Mouse (Mus musculus) small intestine, adult 2 months (tissue): ENCODE data around the gene AC124502.3. TPM values are rescaled to one million over a fixed set of nuclear protein-coding genes. Genes with fewer than 3 reads are reported as not detected.

ENCODE experiments used
- H3K27ac ChIP-seq: fragments of 200-500 bp; 2 replicates; pipeline ENCODE4 v1.5.1; 2012; ENCODE audit warnings: low read depth, low read length, control low read depth, inconsistent platforms; ENCODE audit not compliant: insufficient read depth
- H3K27me3 ChIP-seq: fragments of 200-500 bp; 2 replicates; pipeline ENCODE4 v1.6.1; 2012; ENCODE audit warnings: mild to moderate bottlenecking, moderate library complexity, low read length, inconsistent platforms; ENCODE audit not compliant: control insufficient read depth, insufficient read depth
- H3K36me3 ChIP-seq: fragments of 200-500 bp; 2 replicates; pipeline ENCODE4 v1.6.1; 2012; ENCODE audit warnings: mild to moderate bottlenecking, low read length, control low read depth, inconsistent platforms; ENCODE audit not compliant: control insufficient read depth, insufficient read depth
- H3K4me1 ChIP-seq: fragments of 200-500 bp; 2 replicates; pipeline ENCODE4 v1.6.1; 2012; ENCODE audit warnings: low read length, inconsistent platforms, mixed read lengths; ENCODE audit not compliant: control insufficient read depth, insufficient read depth, insufficient read length
- H3K4me3 ChIP-seq: fragments of 200-500 bp; 2 replicates; pipeline ENCODE4 v1.5.1; 2012; ENCODE audit warnings: low read depth, mild to moderate bottlenecking, control low read depth, inconsistent platforms, low read length, moderate library complexity
- CTCF ChIP-seq: fragments of 200-500 bp; IDR thresholded peaks from 2 replicates; pipeline ENCODE4 v1.5.1; 2012; ENCODE audit warnings: low read depth, mild to moderate bottlenecking, control low read depth, inconsistent platforms, low read length, moderate library complexity, mixed read lengths; ENCODE audit not compliant: insufficient replicate concordance, insufficient read length; ENCODE audit errors: extremely low read depth
- POLR2A ChIP-seq: fragments of 200-500 bp; IDR thresholded peaks from 2 replicates; pipeline ENCODE4 v1.6.1; 2012; ENCODE audit warnings: low read depth, mild to moderate bottlenecking, control low read depth, inconsistent platforms, low read length, moderate library complexity
- WGBS: fragments of 180-500 bp; shearing (Covaris S2); methylation state at CpG from one replicate; pipeline ENCODE4 v1.1.7; 2018; 5-methylcytosine and 5-hydroxymethylcytosine counted together
- polyA plus RNA-seq: library from polyadenylated mRNA; depleted of rRNA; stranded (reverse); fragments of >200 nt; gene quantifications from 2 replicates; pipeline ENCODE4 v1.2.3, GENCODE M21; 2012

Gene AC124502.3
- polyA plus RNA-seq, 1 experiment, result 1.2 TPM

DNA sequence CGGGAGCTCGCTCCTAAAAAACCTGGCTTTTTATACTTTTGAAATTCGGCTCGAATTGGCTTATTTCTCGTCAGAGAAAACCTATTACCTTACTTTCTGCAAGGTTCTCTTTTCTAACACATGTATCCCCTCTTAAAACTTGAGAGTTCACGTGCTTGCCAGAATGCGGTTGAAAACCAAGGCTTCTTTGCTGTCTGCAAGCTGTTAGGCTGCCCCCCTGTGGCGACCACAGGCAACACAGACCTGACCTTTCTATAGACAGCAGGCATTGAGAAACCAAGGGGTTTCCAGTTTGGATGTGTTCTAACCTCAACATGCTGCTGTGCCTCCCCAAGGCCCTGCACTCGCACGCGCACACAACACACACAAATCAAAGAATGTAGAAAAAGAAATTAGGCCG is 21.9 kb upstream of the AC124502.3 start:
- no peaks in the 10 kb centered on the region for H3K36me3 ChIP-seq
- no peak overlapping the region for H3K27ac ChIP-seq
- 20% methylated on average over 12 of the region's 12 CpGs for WGBS
- H3K27me3 ChIP-seq, result no peaks in the 10 kb centered on the region
- TF ChIP-seq POLR2A, result no peak
- peak; percentile 86; the same call in 1 of the 2 replicates for TF ChIP-seq CTCF
- no peak overlapping the region for H3K4me3 ChIP-seq
- H3K4me1 ChIP-seq, result no peaks in the 10 kb centered on the region

DNA sequence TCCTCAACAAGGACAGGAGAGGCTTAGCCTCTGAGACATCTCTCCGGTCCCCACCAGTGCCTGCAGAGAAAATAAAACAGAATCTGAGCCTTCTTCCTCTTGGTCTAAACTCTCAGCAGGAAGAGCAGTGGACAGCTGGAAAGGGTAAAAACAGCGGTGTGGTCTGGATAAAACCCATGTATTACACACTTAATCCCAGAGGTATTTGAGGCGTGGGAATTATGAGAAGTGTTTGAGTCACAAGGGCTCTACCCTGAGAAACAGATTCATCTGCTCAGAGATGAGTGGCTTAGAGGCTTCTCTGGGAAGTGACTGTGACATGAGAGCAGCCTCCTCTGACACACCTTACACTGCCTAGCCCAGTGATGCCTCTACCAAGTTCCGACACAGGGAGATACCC is 21.1 kb upstream of the AC124502.3 start:
- Histone ChIP-seq H3K27me3 (no peaks in the 10 kb centered on the region), H3K36me3 (no peaks in the 10 kb centered on the region), H3K27ac (no peak overlapping the region), H3K4me3 (no peak overlapping the region), H3K4me1 (no peaks in the 10 kb centered on the region)
- TF ChIP-seq POLR2A (no peak), CTCF (no peak)
- 81% methylated on average over 4 of the region's 4 CpGs for WGBS

DNA sequence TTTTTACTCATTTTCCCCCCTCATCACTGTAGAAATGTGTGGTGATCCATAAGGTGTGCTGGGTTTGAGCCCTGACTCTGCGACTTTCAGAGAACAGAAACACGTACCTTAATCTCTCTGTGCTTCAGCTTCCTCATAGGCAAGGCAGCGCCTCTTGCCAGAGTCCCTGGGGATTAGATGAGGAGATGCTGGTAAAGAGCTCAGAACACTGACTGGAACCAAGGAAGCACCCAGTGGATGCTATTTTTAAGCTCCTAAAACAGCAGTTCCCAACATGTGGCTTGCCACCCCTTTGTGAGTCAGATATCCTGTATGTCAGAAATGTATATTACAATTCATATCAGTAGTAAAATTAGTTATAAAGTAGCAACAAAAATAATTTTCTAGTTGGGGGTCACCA is 20.5 kb upstream of the AC124502.3 start:
- Histone ChIP-seq H3K27me3 (no peaks in the 10 kb centered on the region), H3K4me1 (no peaks in the 10 kb centered on the region), H3K27ac (no peak overlapping the region), H3K4me3 (no peak overlapping the region), H3K36me3 (no peaks in the 10 kb centered on the region)
- no peak for TF ChIP-seq POLR2A
- no peak for TF ChIP-seq CTCF
- WGBS, result 78% methylated on average over 3 of the region's 3 CpGs

DNA sequence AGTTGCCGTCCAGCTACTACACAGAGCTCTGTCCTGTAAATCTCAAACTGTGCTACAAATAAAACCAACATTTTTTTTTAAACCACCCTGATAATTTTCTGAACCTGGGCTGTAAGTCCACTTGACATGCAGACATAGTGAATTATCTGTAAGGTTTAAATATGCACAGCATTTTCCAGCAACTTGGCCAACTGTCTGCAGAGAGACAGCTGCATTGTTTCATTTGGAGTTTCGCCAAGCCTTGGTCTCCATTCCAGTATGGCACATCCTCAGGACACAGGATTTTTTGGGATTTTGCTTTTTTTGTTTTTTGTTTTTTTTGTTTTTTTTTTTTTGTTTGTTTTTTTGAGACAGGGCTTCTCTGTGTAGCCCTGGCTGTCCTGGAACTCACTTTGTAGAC is 17.3 kb upstream of the AC124502.3 start:
- 91% methylated on average over 2 of the region's 2 CpGs for WGBS

DNA sequence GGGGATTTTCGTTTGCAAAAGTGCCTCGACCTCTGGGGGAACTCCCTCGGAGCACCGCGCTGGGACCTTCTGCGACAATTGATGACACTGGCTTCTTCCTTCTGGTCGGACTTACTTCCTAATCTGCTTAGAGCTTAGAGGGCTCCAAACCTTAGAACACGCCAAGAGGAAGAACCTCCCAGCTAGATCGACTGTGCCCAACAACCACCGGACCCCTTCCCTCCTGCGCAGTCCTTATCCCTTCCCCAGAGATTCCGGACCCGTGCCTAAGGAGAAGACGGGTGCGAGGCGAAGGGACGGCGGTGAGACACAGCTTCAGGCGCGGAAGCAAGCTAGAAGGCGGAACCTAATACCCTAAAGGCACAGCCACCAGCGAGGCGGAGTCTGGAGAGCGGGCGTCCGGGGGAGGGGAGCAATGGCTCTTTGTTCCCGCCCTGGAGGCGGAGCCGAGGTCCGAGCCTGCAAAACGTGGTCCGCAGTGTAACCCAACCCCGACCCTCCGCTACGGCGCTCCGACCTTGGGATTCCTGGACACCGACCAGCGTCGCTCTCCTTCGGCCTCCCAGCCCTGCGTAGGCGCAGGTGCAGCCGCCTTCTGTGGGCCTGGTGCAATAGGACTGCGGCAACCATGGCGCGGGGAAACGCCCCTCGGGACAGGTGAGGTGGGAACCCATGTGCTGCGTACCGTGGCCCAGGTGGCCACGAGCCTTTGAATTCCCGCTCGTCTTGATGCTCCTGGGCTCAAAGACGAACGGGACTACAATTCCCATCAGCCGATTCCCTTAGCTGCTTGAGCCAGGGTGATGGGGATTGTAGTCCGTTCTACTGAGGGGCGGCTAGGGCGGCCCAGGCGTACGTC is 14.8 kb upstream of the AC124502.3 start, which contains the start of gene Slc29a2:
TSS of gene Slc29a2 (plus strand) at position 240 of the 859 bp plus-strand sequence.
- H3K27me3 ChIP-seq, result no peaks in the 10 kb centered on the region
- peaks cover 5% of the 10 kb centered on the region; the same call in 1 of the 2 replicates for H3K4me1 ChIP-seq
- peak within 1 kb of the TSS; percentile 81 for H3K27ac ChIP-seq
- under 1% methylated on average over 62 of the region's 62 CpGs for WGBS
- H3K4me3 ChIP-seq, result peak within 1 kb of the TSS; percentile 86
- TF ChIP-seq POLR2A (peak; percentile 59), CTCF (no peak)
- H3K36me3 ChIP-seq, result no peaks in the 10 kb centered on the region

More for the DNA sequence above, 17.3 kb upstream of the AC124502.3 start:
- no peaks in the 10 kb centered on the region for H3K27me3 ChIP-seq
- peaks cover 5% of the 10 kb centered on the region; the same call in 1 of the 2 replicates for H3K4me1 ChIP-seq
- H3K4me3 ChIP-seq, result no peak overlapping the region
- no peak overlapping the region for H3K27ac ChIP-seq
- TF ChIP-seq POLR2A (no peak), CTCF (no peak)
- H3K36me3 ChIP-seq, result no peaks in the 10 kb centered on the region

DNA sequence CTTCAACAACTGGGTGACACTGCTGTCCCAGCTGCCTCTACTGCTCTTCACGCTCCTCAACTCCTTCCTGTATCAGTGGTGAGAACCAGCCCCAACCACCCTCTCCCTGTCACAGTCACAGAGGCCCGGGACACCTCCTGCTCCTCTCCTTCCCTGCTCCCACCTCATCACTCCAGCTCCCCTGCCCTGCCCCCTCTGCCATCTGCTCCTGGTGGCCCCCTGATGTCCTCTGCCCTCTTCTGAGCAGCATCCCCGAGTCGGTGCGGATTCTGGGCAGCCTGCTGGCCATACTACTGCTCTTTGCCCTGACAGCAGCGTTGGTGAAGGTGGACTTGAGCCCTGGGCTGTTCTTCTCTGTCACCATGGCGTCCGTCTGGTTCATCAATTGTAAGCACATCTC is 12.6 kb upstream of the AC124502.3 start:
- 90% methylated on average over 8 of the region's 8 CpGs for WGBS
- Histone ChIP-seq H3K36me3 (no peaks in the 10 kb centered on the region; the same call in 1 of the 2 replicates), H3K27me3 (no peaks in the 10 kb centered on the region), H3K4me1 (peaks cover 5% of the 10 kb centered on the region; the same call in 1 of the 2 replicates), H3K4me3 (no peak overlapping the region), H3K27ac (no peak overlapping the region)
- TF ChIP-seq POLR2A (no peak), CTCF (no peak)

DNA sequence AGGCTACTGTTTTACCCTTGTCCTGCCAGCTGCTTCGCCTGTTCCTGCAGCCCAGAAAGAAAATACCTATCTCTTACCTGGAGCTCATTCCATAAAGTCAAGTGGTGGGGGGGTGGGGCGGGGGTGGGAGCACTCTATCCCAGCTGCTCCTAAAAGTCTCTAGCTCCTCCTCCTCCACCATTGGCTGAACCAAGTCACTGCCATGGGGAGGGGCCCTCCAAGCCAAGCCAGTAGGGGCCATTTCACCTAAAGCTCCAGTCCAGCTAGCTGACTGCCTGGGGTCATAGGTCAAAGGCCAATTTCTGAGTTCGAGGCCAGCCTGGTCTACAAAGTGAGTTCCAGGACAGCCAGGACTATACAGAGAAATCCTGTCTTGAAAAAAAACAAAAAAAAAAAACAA is 6.0 kb upstream of the AC124502.3 start:
- Histone ChIP-seq H3K27ac (no peak overlapping the region), H3K4me3 (no peak overlapping the region), H3K36me3 (no peaks in the 10 kb centered on the region; the same call in 1 of the 2 replicates), H3K4me1 (no peaks in the 10 kb centered on the region), H3K27me3 (no peaks in the 10 kb centered on the region)
- TF ChIP-seq POLR2A (no peak), CTCF (no peak)
- 90% methylated on average over 3 of the region's 3 CpGs for WGBS
